Mouse (Mus musculus): ENCODE data around the gene Mrpl46.

The Mrpl46 gene

GRCm38 (mm10) chr7:78782639-78783581 lies at the start of gene Mrpl46, which contains the start of gene Mrps11:
Gene Mrpl46, minus strand, starts transcription at chr7:78783531.
Gene Mrps11, plus strand, starts transcription at chr7:78783119.
- in situ Hi-C loops (cut with MboI) = no loop called here

GRCm38 (mm10) chr7:78827749-78828362 lies 44.5 kb upstream of the Mrpl46 start:
- in situ Hi-C loops (cut with MboI) = no loop called here

- in situ Hi-C loops (cut with MboI) = no loop called here
These were observed 43.5 kb upstream of the Mrpl46 start for GRCm38 (mm10) chr7:78826682-78827385.

- in situ Hi-C loops (cut with MboI) = no loop called here
These were observed 35.0 kb upstream of the Mrpl46 start for GRCm38 (mm10) chr7:78818336-78818735.

GRCm38 (mm10) chr7:78814766-78815165 lies 31.4 kb upstream of the Mrpl46 start:
- in situ Hi-C loops (cut with MboI) = no loop called here

GRCm38 (mm10) chr7:78813791-78814190 lies 30.5 kb upstream of the Mrpl46 start:
- in situ Hi-C loops (cut with MboI) = no loop called here

- in situ Hi-C loops (cut with MboI) = no loop called here
These were observed 23.9 kb upstream of the Mrpl46 start for GRCm38 (mm10) chr7:78807192-78807591.

GRCm38 (mm10) chr7:78803841-78804240 lies 20.5 kb upstream of the Mrpl46 start:
- in situ Hi-C loops (cut with MboI) = no loop called here

- in situ Hi-C loops (cut with MboI) = no loop called here
These were observed 16.6 kb upstream of the Mrpl46 start for GRCm38 (mm10) chr7:78799730-78800496.

- in situ Hi-C loops (cut with MboI) = no loop called here
These were observed 14.6 kb upstream of the Mrpl46 start for GRCm38 (mm10) chr7:78797843-78798455.

- in situ Hi-C loops (cut with MboI) = no loop called here
These were observed 13.3 kb upstream of the Mrpl46 start for GRCm38 (mm10) chr7:78796624-78797023.

- in situ Hi-C loops (cut with MboI) = loop anchor here (5.0 kb wide), 1 partner anchor 98 kb away; no protein-coding TSS in a partner anchor
These were observed 11.3 kb upstream of the Mrpl46 start for GRCm38 (mm10) chr7:78794571-78795092.

- in situ Hi-C loops (cut with MboI) = loop anchor here (5.0 kb wide), 1 partner anchor 98 kb away; no protein-coding TSS in a partner anchor
These were observed 10.7 kb upstream of the Mrpl46 start for GRCm38 (mm10) chr7:78793895-78794570.

GRCm38 (mm10) chr7:78791359-78792222 lies 8.3 kb upstream of the Mrpl46 start:
- in situ Hi-C loops (cut with MboI) = loop anchor here (5.0 kb wide), 1 partner anchor 101 kb away; no protein-coding TSS in a partner anchor

GRCm38 (mm10) chr7:78787793-78788380 lies 4.6 kb upstream of the Mrpl46 start:
- in situ Hi-C loops (cut with MboI) = no loop called here

GRCm38 (mm10) chr7:78785906-78786305 lies 2.6 kb upstream of the Mrpl46 start:
- in situ Hi-C loops (cut with MboI) = no loop called here

GRCm38 (mm10) chr7:78778741-78779140 lies 4.6 kb downstream of the Mrpl46 start:
- in situ Hi-C loops (cut with MboI) = no loop called here

- in situ Hi-C loops (cut with MboI) = no loop called here
These were observed 12.4 kb downstream of the Mrpl46 start for GRCm38 (mm10) chr7:78770936-78771335.
